Mouse (Mus musculus) lung, embryonic 14.5 days (tissue): ENCODE data around the gene Stkld1. TPM values are rescaled to one million over a fixed set of nuclear protein-coding genes. Genes with fewer than 3 reads are reported as not detected.

Source experiments
- ATAC-seq: fragments of 200-750 bp; cut with Nextera tagmentation; 2 replicates; pipeline ENCODE4 v1.8.0; 2017; ENCODE audit warnings: mild to moderate bottlenecking, moderate TSS enrichment, moderate library complexity; ENCODE audit not compliant: insufficient read depth
- DNase-seq: peaks from one replicate; pipeline ENCODE4 v3.0.0-alpha.2; 2015
- H3K27ac ChIP-seq: fragments of 300-500 bp; sonication (generic); 2 replicates; pipeline ENCODE4 v1.5.1; 2014; ENCODE audit warnings: low read depth, mild to moderate bottlenecking, moderate library complexity
- H3K27me3 ChIP-seq: fragments of 300-500 bp; sonication (generic); 2 replicates; pipeline ENCODE4 v1.6.1; 2014; ENCODE audit warnings: low read length, control low read depth; ENCODE audit not compliant: insufficient read depth
- H3K36me3 ChIP-seq: fragments of 300-500 bp; sonication (generic); 2 replicates; pipeline ENCODE4 v1.6.1; 2014; ENCODE audit warnings: control low read depth; ENCODE audit not compliant: insufficient read depth
- H3K4me1 ChIP-seq: fragments of 300-500 bp; sonication (generic); 2 replicates; pipeline ENCODE4 v1.6.1; 2014; ENCODE audit warnings: antibody characterized with exemption, control low read depth; ENCODE audit not compliant: insufficient read depth
- H3K4me2 ChIP-seq: fragments of 300-500 bp; sonication (generic); 2 replicates; pipeline ENCODE4 v1.6.1; 2014; ENCODE audit warnings: mild to moderate bottlenecking
- H3K4me3 ChIP-seq: fragments of 300-500 bp; sonication (generic); 2 replicates; pipeline ENCODE4 v1.5.1; 2014; ENCODE audit warnings: low read depth, low read length
- H3K9ac ChIP-seq: fragments of 300-500 bp; sonication (generic); 2 replicates; pipeline ENCODE4 v1.6.1; 2014
- H3K9me3 ChIP-seq: fragments of 300-500 bp; sonication (generic); 2 replicates; pipeline ENCODE4 v1.6.1; 2016; ENCODE audit warnings: low read depth, low read length, control low read depth
- CTCF ChIP-seq: IDR thresholded peaks from 2 replicates; pipeline ENCODE4 v1.5.1; 2016; ENCODE audit warnings: antibody characterized with exemption, low read depth
- WGBS: fragments of 180-500 bp; shearing (Covaris S2); extraction: QIAGEN DNeasy Blood & Tissue Kit; methylation state at CpG from one replicate; pipeline ENCODE4 v1.1.7; 2014; 5-methylcytosine and 5-hydroxymethylcytosine counted together
- polyA plus RNA-seq: library from polyadenylated mRNA; unstranded; fragments of >200 nt; fragmentation: Nextera tagmentation; extraction: Ambion mirVana; gene quantifications from 2 replicates; pipeline ENCODE4 v1.2.1, GENCODE M21; 2014

Stkld1 gene
- polyA plus RNA-seq, 1 experiment from 2014 or later, result not detected

- no peak for DNase-seq
- H3K9me3 ChIP-seq, result no peaks in the 10 kb centered on the region
Observed at GRCm38 (mm10) chr2:26984640-26985039, 50.8 kb downstream of the Stkld1 start.

GRCm38 (mm10) chr2:26993936-26994335 lies 60.1 kb downstream of the Stkld1 start:
- ATAC-seq, result no peak

More at GRCm38 (mm10) chr2:26984640-26985039, 50.8 kb downstream of the Stkld1 start:
- Histone ChIP-seq H3K4me3 (no peak overlapping the region), H3K27ac (no peak overlapping the region), H3K9ac (no peak overlapping the region), H3K27me3 (no peaks in the 10 kb centered on the region), H3K4me1 (no peaks in the 10 kb centered on the region), H3K36me3 (no peaks in the 10 kb centered on the region), H3K4me2 (no peak overlapping the region)
- TF ChIP-seq CTCF, result no peak
- WGBS, result 77% methylated on average over 5 of the region's 5 CpGs
- no peak for ATAC-seq

GRCm38 (mm10) chr2:26997498-26997897 lies 63.7 kb downstream of the Stkld1 start:
- Histone ChIP-seq H3K4me3 (no peak overlapping the region), H3K4me1 (no peaks in the 10 kb centered on the region), H3K4me2 (no peak overlapping the region), H3K9me3 (no peaks in the 10 kb centered on the region), H3K27me3 (no peaks in the 10 kb centered on the region), H3K36me3 (no peaks in the 10 kb centered on the region), H3K27ac (no peak overlapping the region), H3K9ac (no peak overlapping the region)
- 73% methylated on average over 1 of the region's 1 CpGs for WGBS
- DNase-seq, result peak; percentile 16
- no peak for ATAC-seq
- no peak for TF ChIP-seq CTCF

More at GRCm38 (mm10) chr2:26993936-26994335, 60.1 kb downstream of the Stkld1 start:
- DNase-seq, result no peak
- Histone ChIP-seq H3K4me2 (no peak overlapping the region), H3K4me3 (no peak overlapping the region), H3K36me3 (no peaks in the 10 kb centered on the region), H3K27me3 (no peaks in the 10 kb centered on the region), H3K4me1 (no peaks in the 10 kb centered on the region), H3K27ac (no peak overlapping the region), H3K9ac (no peak overlapping the region), H3K9me3 (no peaks in the 10 kb centered on the region)
- no peak for TF ChIP-seq CTCF
- WGBS, result 73% methylated on average over 3 of the region's 3 CpGs

- no peak overlapping the region for H3K27ac ChIP-seq
- no peak overlapping the region for H3K9ac ChIP-seq
- no peaks in the 10 kb centered on the region for H3K4me1 ChIP-seq
- ATAC-seq (no peak), DNase-seq (no peak)
- WGBS, result 87% methylated on average over 6 of the region's 7 CpGs
- H3K36me3 ChIP-seq, result no peaks in the 10 kb centered on the region
- no peak overlapping the region for H3K4me3 ChIP-seq
- TF ChIP-seq CTCF, result no peak
- H3K9me3 ChIP-seq, result no peaks in the 10 kb centered on the region
- H3K27me3 ChIP-seq, result no peaks in the 10 kb centered on the region
- no peak overlapping the region for H3K4me2 ChIP-seq
Observed at GRCm38 (mm10) chr2:26997993-26998392, 64.1 kb downstream of the Stkld1 start.

Other genes with a start within 250 kb of the Stkld1 start
- gene Abo, start 69.1 kb upstream of the Stkld1 start, polyA plus RNA-seq, result not detected in 2 replicates
- gene Surf6, start 31.2 kb upstream of the Stkld1 start, polyA plus RNA-seq, result 12.5 and 15.5 TPM in 2 replicates
- gene Med22, start 23.4 kb upstream of the Stkld1 start, polyA plus RNA-seq, result 33.2 and 34.6 TPM in 2 replicates
- 775 and 784 TPM in 2 replicates for gene Rpl7a, start 23.3 kb upstream of the Stkld1 start, polyA plus RNA-seq
- gene Surf2, start 17.7 kb upstream of the Stkld1 start, polyA plus RNA-seq, result 33.2 and 35.5 TPM in 2 replicates
- 41.5 and 43.6 TPM in 2 replicates for gene Surf1, start 17.5 kb upstream of the Stkld1 start, polyA plus RNA-seq
- 195 and 211 TPM in 2 replicates for gene Surf4, start 119 bp upstream of the Stkld1 start, polyA plus RNA-seq
- 44.9 and 48.3 TPM in 2 replicates for gene Rexo4, start 30.3 kb downstream of the Stkld1 start, polyA plus RNA-seq
- gene Adamts13, start 39.4 kb downstream of the Stkld1 start, polyA plus RNA-seq, result 0.07 and 0.08 TPM in 2 replicates
- 48.4 and 58.8 TPM in 2 replicates for gene Cacfd1, start 75.9 kb downstream of the Stkld1 start, polyA plus RNA-seq
- 0.28 and 0.35 TPM in 2 replicates for gene Slc2a6, start 94.0 kb downstream of the Stkld1 start, polyA plus RNA-seq
- gene Mymk, start 138.1 kb downstream of the Stkld1 start, polyA plus RNA-seq, result 0.17 and 0.18 TPM in 2 replicates
- gene Adamtsl2, start 145.3 kb downstream of the Stkld1 start, polyA plus RNA-seq, result 19.2 and 21.0 TPM in 2 replicates
- gene Fam163b, start 208.4 kb downstream of the Stkld1 start, polyA plus RNA-seq, result 0.61 and 0.70 TPM in 2 replicates
- 0.20 and 0.75 TPM in 2 replicates for gene Dbh, start 231.2 kb downstream of the Stkld1 start, polyA plus RNA-seq